Mouse (Mus musculus): ENCODE results near the gene Gm14862.

The Gm14862 gene

DNA sequence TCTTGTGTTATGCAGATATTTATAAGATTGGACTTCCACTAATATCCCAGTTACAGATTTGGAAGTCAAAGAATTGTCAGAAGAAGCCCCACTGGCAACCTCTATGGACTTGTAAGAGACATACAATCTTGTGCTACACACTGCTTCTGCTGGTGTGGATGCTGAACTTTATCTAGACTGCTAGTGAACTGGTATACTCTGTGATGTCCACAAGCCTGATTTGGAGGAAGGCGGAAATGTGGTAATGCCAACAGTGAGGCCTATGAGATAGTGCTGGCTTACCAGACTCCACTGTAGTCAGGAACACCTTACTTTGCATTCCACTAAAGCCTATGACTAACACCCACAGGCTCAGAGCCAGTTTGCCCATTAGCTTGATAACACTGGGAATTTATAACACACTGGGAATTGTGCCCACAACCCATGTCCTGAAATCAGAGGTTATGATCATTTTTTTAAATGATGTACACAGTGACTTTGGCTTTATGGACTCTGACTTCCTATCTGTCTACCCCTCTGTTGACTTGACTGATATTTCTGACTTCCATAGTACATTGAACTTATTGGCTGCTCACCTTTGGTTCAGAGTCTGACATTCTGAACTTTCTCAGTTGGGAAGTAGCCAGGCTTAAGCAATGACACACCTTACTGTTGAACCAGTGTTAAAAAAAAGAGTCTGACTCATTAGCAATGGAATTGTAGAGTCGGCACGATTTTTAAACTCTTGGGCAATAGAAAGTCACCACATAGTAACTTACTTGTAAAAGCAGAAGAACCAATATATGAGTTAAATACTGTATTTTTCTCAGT is 34.1 kb downstream of the Gm14862 start:
- peak in 1 of 2 experiments; percentile 36 for DNase-seq

- no peak for DNase-seq
These were observed 35.0 kb downstream of the Gm14862 start for GRCm38 (mm10) chrX:9221736-9222135.

DNA sequence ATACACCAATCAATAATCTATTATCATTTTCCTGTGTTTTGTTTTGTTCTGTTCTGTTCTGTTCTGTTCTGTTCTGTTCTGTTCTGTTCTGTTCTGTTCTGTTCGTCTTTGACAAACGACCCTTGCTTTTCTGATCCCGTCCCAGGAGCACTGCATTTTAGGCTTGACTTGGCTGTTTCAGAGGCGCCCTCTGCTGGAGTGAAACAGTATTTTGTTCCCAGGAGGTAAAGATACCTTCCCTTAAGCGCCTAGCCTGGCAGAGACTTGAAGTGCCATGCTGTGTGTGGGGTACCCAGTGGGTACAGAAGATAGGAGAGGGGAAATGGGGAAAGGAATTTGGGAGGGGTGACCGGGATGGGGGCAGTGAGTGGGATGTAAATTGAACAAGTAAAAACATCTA is 35.5 kb downstream of the Gm14862 start:
- DNase-seq = peak in 1 of 2 experiments; percentile 65

DNA sequence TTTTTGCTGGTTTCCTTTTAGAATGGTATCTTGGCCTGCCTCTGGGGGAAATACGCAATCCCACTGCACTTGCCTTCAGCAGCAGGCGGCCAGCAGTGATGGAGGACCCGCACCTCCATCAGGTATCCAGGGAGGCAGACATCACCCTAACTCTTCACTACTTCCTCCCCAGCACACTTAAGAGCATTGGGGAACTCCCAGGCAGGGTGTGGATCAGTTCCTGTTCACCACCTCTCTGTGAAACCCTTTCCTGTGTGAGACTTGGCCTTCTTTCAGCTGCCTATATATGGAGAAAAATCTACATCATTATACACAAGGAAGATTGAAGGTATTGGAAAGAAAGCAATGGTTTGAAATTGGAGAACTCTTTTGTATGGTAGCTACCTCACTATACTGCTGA is 37.1 kb downstream of the Gm14862 start:
- no peak for DNase-seq

GRCm38 (mm10) chrX:9216244-9216643 is 40.5 kb downstream of the Gm14862 start:
- peak in 1 of 2 experiments; percentile 30 for DNase-seq

DNA sequence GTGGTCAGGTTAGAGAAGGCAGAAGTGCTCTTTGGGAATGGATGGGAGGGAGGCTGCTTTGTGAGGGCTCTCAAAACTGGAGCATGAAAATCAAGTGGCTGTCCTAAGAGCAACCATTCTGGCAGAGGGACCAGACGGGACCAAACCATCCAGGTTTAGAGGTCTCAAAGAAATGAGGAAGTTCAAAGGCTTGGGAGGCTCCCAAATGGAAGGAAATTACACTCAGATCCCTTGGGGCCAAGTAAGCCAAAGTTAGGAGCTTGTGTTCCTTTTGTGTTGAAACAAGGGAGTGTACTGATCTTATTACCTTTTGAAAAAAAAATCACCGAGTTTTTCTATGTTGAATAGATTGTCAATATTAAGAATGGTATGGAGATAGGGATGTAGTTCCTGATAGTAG is 51.6 kb downstream of the Gm14862 start:
- no peak for DNase-seq

GRCm38 (mm10) chrX:9202781-9203405 is 53.8 kb downstream of the Gm14862 start:
- DNase-seq = peak in 1 of 2 experiments; percentile 17

- DNase-seq = no peak
These were observed 54.7 kb downstream of the Gm14862 start for GRCm38 (mm10) chrX:9201954-9202353.
